Mouse (Mus musculus) CH12.LX (cell line): ENCODE data around the gene Gm498. TPM values are rescaled to one million over a fixed set of nuclear protein-coding genes. Genes with fewer than 3 reads are reported as not detected.

Experiments
- DNase-seq: peaks from one replicate; pipeline ENCODE4 v3.0.0-alpha.2; 2013; ENCODE audit errors: extremely low read depth
- H3K27ac ChIP-seq: 2 replicates; pipeline ENCODE4 v1.5.1; 2012; ENCODE audit warnings: low read depth, mild to moderate bottlenecking, control low read depth, moderate library complexity; ENCODE audit not compliant: insufficient read depth
- H3K27me3 ChIP-seq: replicated peaks from 2 replicates; pipeline ENCODE3; 2012; ENCODE audit warnings: inconsistent platforms
- H3K36me3 ChIP-seq, 2 experiments: replicated peaks in 1 of 2; 2 replicates each; pipeline versions ENCODE3 to v1.6.1; 2012; ENCODE audit warnings: inconsistent platforms in 1 of 2, low read length in 1 of 2, mild to moderate bottlenecking in 1 of 2, mixed read lengths in 1 of 2, moderate library complexity in 1 of 2; ENCODE audit not compliant: control insufficient read depth in 1 of 2, insufficient read depth in 1 of 2
- H3K4me1 ChIP-seq, 2 experiments: 2 replicates each; pipeline ENCODE4 v1.6.1; 2012; ENCODE audit warnings: inconsistent platforms in 1 of 2, moderate library complexity in 1 of 2; ENCODE audit not compliant: insufficient read depth in 2 of 2, control insufficient read depth in 1 of 2
- H3K4me2 ChIP-seq: 2 replicates; pipeline ENCODE4 v1.6.1; 2012; ENCODE audit warnings: low read depth, mild to moderate bottlenecking, control low read depth; ENCODE audit not compliant: poor library complexity, insufficient read depth, severe bottlenecking
- H3K4me3 ChIP-seq, 3 experiments: fragments of 150-350 bp in 1 of 3; sonication (generic) in 1 of 3; replicated peaks in 1 of 3; 2 replicates each; pipeline versions ENCODE3 to v1.5.1; 2011 to 2012; ENCODE audit warnings: low read depth in 2 of 3, low read length in 2 of 3, mild to moderate bottlenecking in 2 of 3, moderate library complexity in 2 of 3, control low read depth in 1 of 3, improper control_type of control experiment in 1 of 3, inconsistent platforms in 1 of 3, mixed read lengths in 1 of 3; ENCODE audit not compliant: poor library complexity in 1 of 3
- H3K79me2 ChIP-seq: replicated peaks from 2 replicates; pipeline ENCODE4 v1.6.1; 2012; ENCODE audit warnings: mild to moderate bottlenecking, moderate library complexity; ENCODE audit not compliant: control insufficient read depth, poor library complexity, insufficient read depth, severe bottlenecking; ENCODE audit errors: extremely low read depth
- H3K9ac ChIP-seq: 2 replicates; pipeline ENCODE4 v1.6.1; 2012; ENCODE audit warnings: low read depth, mild to moderate bottlenecking, control low read depth, moderate library complexity; ENCODE audit not compliant: insufficient read depth
- H3K9me3 ChIP-seq: replicated peaks from 2 replicates; pipeline ENCODE3; 2012; ENCODE audit warnings: low read length, inconsistent platforms, mixed read lengths
- CHD1 ChIP-seq: IDR thresholded peaks from 2 replicates; pipeline ENCODE4 v1.6.1; 2012; ENCODE audit warnings: low read depth, low read length, improper control_type of control experiment, inconsistent platforms
- CHD2 ChIP-seq: IDR thresholded peaks from 2 replicates; pipeline ENCODE4 v1.6.1; 2011; ENCODE audit warnings: low read length, improper control_type of control experiment
- E2F4 ChIP-seq: IDR thresholded peaks from 2 replicates; pipeline ENCODE4 v1.6.1; 2011; ENCODE audit warnings: low read depth, low read length, improper control_type of control experiment; ENCODE audit not compliant: insufficient replicate concordance
- EP300 ChIP-seq: IDR thresholded peaks from 2 replicates; pipeline ENCODE4 v1.6.1; 2011; ENCODE audit warnings: low read length, improper control_type of control experiment
- GABPA ChIP-seq: IDR thresholded peaks from 2 replicates; pipeline ENCODE4 v1.6.1; 2012; ENCODE audit warnings: low read depth, low read length, improper control_type of control experiment, inconsistent platforms; ENCODE audit not compliant: insufficient replicate concordance
- IRF4 ChIP-seq: IDR thresholded peaks from 2 replicates; pipeline ENCODE4 v1.6.1; 2014; ENCODE audit warnings: low read depth, mild to moderate bottlenecking, inconsistent platforms, low read length, improper control_type of control experiment
- JUND ChIP-seq: conservative IDR thresholded peaks from 2 replicates; pipeline ENCODE4 v1.6.1; 2011; ENCODE audit warnings: low read depth, low read length, improper control_type of control experiment
- KAT2A ChIP-seq: IDR thresholded peaks from 2 replicates; pipeline ENCODE4 v1.6.1; 2012; ENCODE audit warnings: low read length, improper control_type of control experiment, inconsistent platforms; ENCODE audit not compliant: insufficient replicate concordance
- MEF2A ChIP-seq: IDR thresholded peaks from 2 replicates; pipeline ENCODE4 v1.6.1; 2014; ENCODE audit warnings: low read depth, mild to moderate bottlenecking, inconsistent platforms, low read length, improper control_type of control experiment, borderline replicate concordance
- NELFE ChIP-seq: IDR thresholded peaks from 2 replicates; pipeline ENCODE4 v1.6.1; 2011; ENCODE audit warnings: low read depth, low read length, improper control_type of control experiment
- PAX5 ChIP-seq: IDR thresholded peaks from 2 replicates; pipeline ENCODE4 v1.6.1; 2012; ENCODE audit warnings: low read length, inconsistent platforms, mixed read lengths
- POLR2AphosphoS2 ChIP-seq: IDR thresholded peaks from 2 replicates; pipeline ENCODE4 v1.6.1; 2011; ENCODE audit warnings: low read depth, low read length, improper control_type of control experiment
- RAD21 ChIP-seq: IDR thresholded peaks from 2 replicates; pipeline ENCODE4 v1.6.1; 2011; ENCODE audit warnings: low read depth, mild to moderate bottlenecking, low read length, improper control_type of control experiment, moderate library complexity
- SIN3A ChIP-seq: IDR thresholded peaks from 2 replicates; pipeline ENCODE4 v1.6.1; 2012; ENCODE audit warnings: low read length, improper control_type of control experiment, inconsistent platforms
- SMC3 ChIP-seq: IDR thresholded peaks from 2 replicates; pipeline ENCODE4 v1.6.1; 2011; ENCODE audit warnings: low read depth, low read length, improper control_type of control experiment
- ZC3H11A ChIP-seq: IDR thresholded peaks from 2 replicates; pipeline ENCODE4 v1.6.1; 2012; ENCODE audit warnings: low read depth, mild to moderate bottlenecking, inconsistent platforms, low read length, improper control_type of control experiment
- ZNF384 ChIP-seq: IDR thresholded peaks from 2 replicates; pipeline ENCODE4 v1.6.1; 2012; ENCODE audit warnings: low read depth, low read length, improper control_type of control experiment, inconsistent platforms
- dilution Hi-C: fragments of 300-500 bp; cut with MboI; formaldehyde crosslinking; loops from 2 replicates; pipeline ENCODE4 v1.14.3; 2020; ENCODE audit warnings: low sequenced_read_pairs; ENCODE audit not compliant: extremely low pct_unique_long_range_greater_than_20kb, extremely low pct_ligation_motif_present
- in situ Hi-C: fragments of 300-500 bp; cut with MboI; formaldehyde crosslinking; loops from 3 replicates; pipeline ENCODE4 v1.14.3; 2019; ENCODE audit warnings: low sequenced_read_pairs, low pct_ligation_motif_present, low pct_unique_long_range_greater_than_20kb, mixed read lengths
- polyA plus RNA-seq: library from polyadenylated mRNA; unstranded; fragments of >175 nt; gene quantifications from 2 replicates; pipeline ENCODE4 v1.2.1, GENCODE M21; 2012; ENCODE audit warnings: low read depth; ENCODE audit not compliant: insufficient read length
- total RNA-seq, 2 experiments: library from RNA; depleted of rRNA; stranded (reverse); fragments of 300-350 nt in 1 of 2; fragments of >200 nt in 1 of 2; gene quantifications; 2 replicates each; pipeline ENCODE4 v1.2.3; 2012 to 2014

The Gm498 gene
- total and polyA plus RNA-seq, 3 experiments = not detected

DNA sequence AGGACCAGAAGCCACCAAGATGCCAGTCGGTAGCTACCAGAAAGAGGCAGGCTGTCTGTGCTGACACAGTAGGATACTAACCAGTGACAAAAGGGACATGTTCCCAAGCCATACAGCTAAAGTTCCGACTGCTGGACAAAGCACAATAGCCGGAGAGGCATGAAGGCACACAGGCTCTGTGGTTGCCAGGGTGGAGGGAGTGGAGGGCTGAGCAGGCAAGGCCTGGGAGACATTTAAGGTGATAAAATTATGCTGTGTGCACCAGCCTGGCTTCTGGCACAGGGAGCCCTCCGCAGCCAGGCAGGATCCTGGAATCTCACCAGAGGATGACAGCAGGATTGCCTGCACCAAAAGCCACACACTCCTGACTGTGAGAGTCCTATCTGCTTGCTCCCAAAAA lies 72.0 kb downstream of the Gm498 start:
- no peak overlapping the region for H3K4me2 ChIP-seq
- no peaks in the 10 kb centered on the region for H3K79me2 ChIP-seq
- no peak overlapping the region for H3K4me3 ChIP-seq
- TF ChIP-seq MEF2A = no peak
- no peak for TF ChIP-seq GABPA
- no peak for TF ChIP-seq KAT2A
- TF ChIP-seq SMC3 = no peak
- no peak for TF ChIP-seq CHD1
- H3K27ac ChIP-seq = no peak overlapping the region
- in situ Hi-C loops (no loop called here), dilution Hi-C loops (no loop called here)
- H3K4me1 ChIP-seq = no peaks in the 10 kb centered on the region
- H3K9ac ChIP-seq = no peak overlapping the region
- DNase-seq = no peak
- H3K36me3 ChIP-seq = no peaks in the 10 kb centered on the region
- H3K27me3 ChIP-seq = peaks cover 94% of the 10 kb centered on the region
- no peaks in the 10 kb centered on the region for H3K9me3 ChIP-seq

DNA sequence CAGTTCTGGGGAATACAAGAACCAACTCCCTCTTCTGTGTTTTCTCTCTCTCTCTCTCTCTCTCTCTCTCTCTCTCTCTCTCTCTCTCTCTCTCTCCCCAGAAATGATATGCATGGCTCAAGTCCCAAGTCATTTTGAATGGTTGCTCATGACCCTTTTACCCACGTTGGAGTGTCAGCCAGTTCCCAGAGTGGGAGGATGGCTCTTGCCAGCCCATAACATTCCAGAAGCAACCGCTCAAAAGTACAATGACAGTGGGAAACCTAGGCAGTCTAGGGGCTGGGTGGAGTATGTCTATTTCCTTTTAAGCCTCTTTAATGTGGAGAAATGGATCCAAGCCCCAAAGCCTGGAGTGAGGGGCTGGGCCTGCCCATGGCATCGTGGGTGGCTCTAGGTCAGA lies 72.8 kb downstream of the Gm498 start:
- Histone ChIP-seq H3K9me3 (no peaks in the 10 kb centered on the region), H3K27me3 (peaks cover 94% of the 10 kb centered on the region), H3K27ac (no peak overlapping the region), H3K9ac (no peak overlapping the region), H3K36me3 (no peaks in the 10 kb centered on the region), H3K4me3 (no peak overlapping the region), H3K4me2 (no peak overlapping the region), H3K79me2 (no peaks in the 10 kb centered on the region), H3K4me1 (no peaks in the 10 kb centered on the region)
- no peak for DNase-seq
- dilution Hi-C loops = no loop called here
- TF ChIP-seq ZNF384 (no peak), EP300 (no peak), E2F4 (no peak), RAD21 (no peak), IRF4 (no peak), PAX5 (no peak), ZC3H11A (no peak), CHD1 (no peak), POLR2AphosphoS2 (no peak), GABPA (no peak), KAT2A (no peak), CHD2 (no peak), JUND (no peak), SIN3A (no peak), NELFE (no peak)
- in situ Hi-C loops = no loop called here
